Mouse (Mus musculus) heart, adult 8-10 months (tissue): ENCODE data around the gene Lig4. TPM values are rescaled to one million over a fixed set of nuclear protein-coding genes. Genes with fewer than 3 reads are reported as not detected.

ENCODE experiments used
- DNase-seq: peaks from one replicate; pipeline ENCODE4 v3.0.0; 2022; ENCODE audit warnings: low spot score
- total RNA-seq, 4 experiments: library from RNA; stranded (reverse); gene quantifications; 2 replicates each; pipeline ENCODE4 v1.2.4; 2022

Lig4 gene
- 1 to 10 TPM; 4.6 to 6.3 (median 5.9) TPM for total RNA-seq

DNA sequence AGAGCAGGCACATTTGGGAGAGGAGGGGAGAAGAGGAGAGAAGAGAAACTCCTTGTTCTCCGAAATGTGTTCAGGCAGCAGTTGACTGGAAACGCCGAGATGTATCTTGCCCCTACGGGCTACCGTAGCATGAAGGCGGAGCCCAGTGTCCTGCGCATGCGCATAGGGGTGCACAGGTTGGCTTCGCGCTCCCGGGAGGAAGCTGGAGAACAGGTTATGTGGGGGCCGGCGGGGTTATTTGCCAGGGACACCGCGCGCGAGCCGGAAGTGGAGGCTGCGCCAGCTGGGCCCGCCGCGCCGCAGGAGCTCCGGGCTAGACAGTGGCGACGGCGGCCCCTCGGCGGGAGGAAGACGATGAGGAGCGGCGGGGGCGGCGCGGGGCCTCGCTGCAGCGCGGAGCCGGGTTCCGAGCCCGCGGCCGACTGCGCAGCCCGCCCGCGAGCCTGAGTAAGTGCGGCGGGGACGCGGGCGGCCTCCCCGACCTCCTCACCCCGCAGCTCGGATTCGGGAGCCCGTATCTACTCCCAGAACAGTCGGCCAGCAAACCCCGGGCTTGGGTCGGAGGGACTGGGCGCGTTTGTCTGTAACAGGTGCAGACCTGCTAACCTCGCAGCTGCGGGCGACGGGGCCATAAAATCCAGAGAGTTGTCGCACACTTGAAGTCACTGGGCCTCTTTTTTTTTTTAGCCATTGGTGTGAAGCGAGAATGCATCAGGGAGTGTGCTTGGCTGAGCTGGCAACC, at the start of gene Lig4, which contains the start of gene Abhd13:
Lig4 (minus strand) TSS at position 114 of the 742 bp plus-strand sequence.
Abhd13 (plus strand) TSS at position 135 of the 742 bp plus-strand sequence.
- DNase-seq = peak; percentile 100

DNA sequence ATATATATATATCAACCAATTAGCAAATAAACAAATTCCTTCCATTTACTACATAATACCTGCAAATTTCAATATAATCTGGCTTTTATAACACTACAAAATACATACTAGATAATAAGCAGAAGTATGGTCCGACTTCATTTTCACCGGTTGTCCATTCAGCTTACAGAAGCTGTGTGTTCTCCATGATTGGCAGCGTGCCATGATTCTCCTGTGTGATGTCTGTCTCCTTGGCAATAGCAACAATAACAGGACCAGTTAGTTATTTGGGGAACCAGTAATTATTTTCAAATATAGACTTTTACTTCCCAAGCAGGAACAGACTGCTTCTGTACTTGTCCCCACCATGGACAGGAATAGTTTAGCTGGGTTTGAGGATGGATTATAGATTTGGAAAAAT, 39.7 kb upstream of the Lig4 start:
- DNase-seq = peak; percentile 9

DNA sequence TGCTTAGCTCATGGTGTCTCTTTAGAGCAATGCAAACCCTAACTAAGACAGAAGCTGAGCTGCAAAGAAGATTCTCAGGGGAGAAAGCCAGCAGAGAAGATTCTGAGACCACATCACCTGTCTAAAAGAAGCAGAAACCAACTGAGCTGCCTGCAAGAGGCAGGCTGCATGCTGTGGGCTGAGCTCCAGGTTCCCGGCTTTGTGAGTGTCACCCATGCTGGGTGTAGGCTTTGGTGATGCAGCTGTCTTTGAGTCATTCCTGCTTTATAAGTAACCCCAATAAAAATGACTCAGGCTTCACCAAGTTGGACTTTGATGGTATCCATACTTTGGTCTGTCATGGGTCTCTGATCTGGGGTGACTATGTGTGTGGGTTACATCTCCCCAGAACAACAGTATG, 38.8 kb upstream of the Lig4 start:
- DNase-seq = no peak

DNA sequence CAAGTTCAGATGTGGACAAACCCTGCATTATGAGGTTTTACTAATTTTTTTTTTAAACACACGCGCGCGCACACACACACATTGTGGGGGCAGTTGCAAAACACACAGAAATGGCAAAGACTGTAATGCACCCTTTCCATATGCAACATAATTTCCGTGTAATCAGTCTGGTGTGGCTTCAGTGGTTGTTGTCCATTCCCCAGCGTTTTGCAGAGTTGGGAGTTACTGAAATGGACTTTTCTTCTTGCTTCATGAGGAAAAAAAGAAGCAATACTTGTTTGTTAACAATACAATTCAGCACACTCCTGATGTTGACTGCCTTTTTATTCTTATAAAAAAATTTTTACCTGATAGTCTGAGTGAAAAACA, 30.2 kb upstream of the Lig4 start:
- no peak for DNase-seq

DNA sequence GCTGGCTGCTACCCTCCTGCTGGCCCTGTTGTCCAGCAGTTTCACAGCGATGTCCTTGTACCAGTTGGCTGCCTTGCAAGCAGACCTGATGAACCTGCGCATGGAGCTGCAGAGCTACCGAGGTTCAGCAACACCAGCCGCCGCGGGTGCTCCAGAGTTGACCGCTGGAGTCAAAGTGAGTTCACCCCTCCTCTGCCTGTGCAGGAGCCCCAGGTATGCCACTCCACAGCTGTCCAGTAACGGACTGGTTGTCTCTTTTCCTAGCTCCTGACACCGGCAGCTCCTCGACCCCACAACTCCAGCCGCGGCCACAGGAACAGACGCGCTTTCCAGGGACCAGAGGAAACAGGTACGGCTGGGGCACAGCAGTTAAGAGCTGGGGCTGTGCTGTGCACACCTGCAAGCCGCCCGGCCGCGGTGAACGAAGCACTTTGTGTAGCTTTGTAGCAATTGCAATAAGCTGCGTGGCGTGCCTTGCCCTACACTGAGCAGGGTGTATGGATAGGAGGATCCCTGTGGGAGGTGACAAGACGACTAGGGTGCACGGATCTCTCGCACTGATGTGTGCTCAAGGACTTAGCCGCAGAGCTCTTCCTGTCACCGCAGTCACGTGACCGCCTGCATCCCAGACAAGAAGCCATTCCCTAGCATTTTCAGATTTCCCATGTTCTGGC, 29.6 kb upstream of the Lig4 start:
- DNase-seq = no peak

DNA sequence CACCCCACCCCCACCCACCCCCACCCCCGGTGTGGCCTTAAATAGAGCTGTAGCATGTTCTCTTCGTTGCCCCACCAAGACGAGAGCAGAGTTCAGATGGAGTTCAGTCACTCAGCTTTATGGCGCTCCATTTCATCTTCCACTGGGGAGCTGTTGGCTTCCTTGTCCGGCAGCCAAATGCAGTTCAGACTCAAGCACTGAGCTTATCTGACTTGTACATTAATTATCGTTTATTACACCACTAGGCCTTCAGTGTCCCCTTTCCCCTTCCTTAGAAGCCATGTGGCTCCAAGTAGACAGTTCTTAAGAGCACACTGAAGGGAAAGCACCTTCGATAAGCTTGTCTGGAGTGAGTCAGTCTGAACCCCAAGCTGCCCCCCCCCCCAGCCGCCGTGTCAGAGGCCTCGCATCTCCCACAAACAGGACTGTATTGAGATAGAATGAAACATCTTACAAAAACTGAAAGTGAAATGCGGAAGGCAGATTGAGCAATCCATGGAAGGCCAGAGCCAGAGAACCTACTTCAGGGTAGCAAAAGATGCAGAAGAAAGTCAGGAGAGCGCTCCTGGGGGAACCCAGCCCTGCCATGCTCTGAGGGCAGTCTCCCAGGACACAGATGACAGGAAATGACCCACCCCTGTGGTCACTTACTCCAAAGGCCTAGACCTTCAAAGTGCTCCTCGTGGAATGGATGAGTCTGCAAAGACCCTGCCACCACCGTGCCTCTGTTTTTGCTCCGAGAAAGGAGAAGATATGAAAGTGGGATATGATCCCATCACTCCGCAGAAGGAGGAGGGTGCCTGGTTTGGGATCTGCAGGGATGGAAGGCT, 28.9 kb upstream of the Lig4 start, which contains the start of gene Tnfsf13b:
Tnfsf13b (plus strand) TSS at position 312 of the 830 bp plus-strand sequence.
- DNase-seq = peak; percentile 24

DNA sequence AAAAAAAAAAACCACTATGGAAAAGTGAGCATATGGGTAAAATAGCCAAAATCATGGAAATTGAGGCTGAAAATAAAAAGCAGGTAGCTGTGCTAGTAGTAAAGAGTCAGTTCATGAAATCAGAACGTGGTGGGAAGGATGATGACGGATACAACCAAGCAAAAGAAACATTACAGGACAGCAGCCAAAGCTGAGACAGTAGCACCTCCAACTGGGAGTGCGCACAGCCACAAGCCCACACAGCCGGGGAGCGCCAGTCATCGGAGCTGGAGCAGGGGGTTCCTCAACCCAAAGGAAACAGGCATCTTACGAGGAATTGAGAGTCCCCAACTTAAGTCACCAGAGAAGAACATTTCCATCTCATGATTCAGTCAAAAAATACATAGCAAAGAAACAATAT, 26.6 kb upstream of the Lig4 start:
- no peak for DNase-seq

DNA sequence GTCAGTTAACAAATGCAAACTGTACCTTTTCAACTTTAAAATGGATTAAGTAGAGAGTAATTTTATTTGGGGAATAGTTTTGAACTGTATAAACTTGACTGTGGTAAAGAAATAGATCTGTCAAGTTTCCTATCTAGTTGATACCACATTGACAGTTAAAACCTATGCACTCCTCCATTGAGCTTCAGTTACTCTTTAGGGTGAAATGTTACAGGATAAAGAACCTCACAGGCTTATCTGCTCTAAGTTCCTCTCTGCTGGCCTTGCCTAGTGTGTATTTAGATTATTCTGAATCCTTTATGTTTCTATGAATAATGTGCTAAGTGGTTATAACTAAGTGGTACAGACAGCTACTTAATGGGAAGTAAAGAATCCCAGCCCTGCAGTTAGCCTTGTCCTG, 2.7 kb upstream of the Lig4 start:
- DNase-seq = no peak

DNA sequence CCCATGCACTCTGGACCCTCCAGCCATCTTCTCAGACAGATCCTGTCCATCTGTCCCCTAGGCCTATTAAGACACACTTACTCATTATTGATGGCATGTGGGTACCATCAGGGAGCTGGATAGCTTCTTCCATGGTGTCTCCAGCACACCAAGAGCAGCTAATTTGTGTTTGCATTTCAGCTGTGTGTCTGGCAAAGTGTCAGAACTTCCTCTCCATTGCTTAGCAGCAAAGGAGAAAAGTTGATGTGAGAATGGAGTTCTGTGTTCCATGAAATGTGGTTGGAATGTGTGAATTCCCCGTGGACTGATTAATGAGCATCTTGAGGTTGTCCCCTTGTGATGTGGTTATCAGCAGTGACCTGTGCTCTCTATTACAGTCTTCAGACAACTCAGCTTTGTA, 2.3 kb upstream of the Lig4 start:
- DNase-seq = no peak

DNA sequence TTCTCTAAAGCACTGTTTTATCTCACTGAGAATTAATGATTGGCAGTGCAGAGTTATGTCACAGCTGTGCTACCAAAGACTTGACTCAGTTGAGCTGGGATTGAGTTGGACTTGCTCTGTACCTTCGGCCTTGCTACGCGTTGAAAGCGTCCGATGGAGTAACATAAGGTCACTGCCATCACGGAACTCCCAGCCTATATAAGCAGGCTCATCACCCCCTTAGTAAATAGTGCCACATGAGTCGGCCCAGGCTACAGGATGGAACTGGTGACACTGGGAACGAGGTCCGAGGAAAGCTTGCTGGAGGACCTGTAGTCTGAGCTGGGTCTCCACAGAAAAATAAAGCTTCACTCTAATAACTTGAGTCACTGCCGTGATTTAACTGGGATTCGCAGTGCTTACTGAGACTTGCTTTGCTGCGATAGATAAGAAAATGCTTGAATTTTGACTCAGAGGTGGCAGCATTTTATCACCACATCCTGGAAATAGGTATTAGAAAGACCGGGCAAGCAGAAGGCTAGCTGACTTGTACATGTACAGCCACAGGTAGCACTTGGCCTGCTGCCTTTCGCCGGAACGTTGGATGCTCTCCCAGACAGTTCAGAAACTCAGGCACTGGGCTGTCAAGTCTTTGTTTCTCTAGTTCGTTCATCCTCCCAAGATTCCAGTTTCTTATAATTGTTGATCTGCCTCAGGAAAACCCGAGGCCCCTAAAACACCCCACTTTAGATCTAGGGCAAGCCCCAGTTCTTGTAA, 1.2 kb upstream of the Lig4 start:
- DNase-seq = no peak

DNA sequence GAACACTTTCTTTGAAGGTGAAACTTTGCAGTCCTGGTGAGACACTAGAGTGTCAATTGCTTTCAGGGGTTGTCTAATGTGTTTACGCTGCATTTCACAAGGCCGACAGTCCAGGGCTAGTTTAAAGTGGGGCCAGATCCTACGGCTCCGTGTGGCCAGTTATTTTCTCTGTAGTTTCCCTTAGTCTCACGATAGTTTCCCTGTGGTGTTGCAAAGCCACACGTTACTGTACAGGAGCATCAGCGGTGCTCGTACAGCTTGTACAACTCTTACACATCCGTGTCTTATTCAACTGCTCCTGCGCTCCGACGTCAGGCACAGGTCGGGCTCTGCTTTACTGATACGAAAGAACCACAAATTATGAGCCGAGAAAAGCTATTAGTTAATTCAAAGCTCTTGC, 470 bp downstream of the Lig4 start:
- no peak for DNase-seq

DNA sequence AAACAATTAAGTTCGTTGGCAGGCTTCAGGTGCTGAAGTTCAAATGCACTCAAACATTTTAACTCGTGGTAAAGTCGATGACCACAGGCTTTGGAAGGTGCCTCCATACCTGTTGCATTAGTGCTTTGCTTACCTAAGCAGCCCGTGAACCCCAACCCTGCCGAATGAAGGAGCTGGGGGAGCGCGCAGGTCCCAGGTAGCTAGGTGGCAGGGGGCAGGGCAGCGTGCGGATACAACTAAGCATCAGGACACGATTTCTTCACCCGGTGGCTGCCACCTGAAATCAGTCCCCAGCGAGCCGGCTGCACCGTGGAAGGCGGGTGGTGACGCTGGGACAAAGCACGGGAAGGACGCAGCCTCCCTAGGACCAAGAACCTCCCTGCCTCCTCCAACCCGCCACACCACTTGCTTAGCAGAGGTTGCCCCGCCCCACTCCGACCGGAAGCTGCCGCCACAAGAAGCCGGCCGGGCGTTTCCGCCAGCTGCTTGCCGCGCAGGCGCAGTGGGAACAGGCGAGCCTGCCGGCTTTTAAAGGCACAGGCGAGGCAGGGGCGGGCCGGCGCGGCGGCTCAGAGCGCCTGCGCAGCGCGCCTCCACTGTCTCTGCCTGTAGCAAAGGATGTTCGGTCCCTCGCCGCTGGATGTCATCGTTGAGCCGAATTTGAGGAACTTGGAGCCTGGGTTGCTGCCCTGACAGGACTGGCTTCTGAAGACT, 1.4 kb downstream of the Lig4 start:
- DNase-seq = peak; percentile 98

DNA sequence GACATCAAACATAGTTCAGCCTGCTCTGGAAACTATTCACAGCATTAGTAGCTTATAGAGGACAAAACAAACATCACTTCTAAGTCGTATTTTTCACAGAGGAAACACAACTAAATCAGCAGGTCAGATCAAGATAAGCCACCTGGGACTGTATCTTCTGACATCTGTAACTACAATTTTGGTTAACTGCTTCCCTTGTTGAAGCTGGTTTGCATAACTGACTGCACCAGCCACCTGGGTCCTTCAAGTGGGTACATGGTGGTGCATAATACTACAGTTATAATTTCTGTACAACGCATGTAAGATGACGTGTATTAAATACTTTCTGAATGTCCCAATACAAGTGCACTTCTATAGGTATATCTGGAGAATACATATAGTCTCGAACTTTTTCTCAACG, 2.2 kb downstream of the Lig4 start:
- DNase-seq = no peak

DNA sequence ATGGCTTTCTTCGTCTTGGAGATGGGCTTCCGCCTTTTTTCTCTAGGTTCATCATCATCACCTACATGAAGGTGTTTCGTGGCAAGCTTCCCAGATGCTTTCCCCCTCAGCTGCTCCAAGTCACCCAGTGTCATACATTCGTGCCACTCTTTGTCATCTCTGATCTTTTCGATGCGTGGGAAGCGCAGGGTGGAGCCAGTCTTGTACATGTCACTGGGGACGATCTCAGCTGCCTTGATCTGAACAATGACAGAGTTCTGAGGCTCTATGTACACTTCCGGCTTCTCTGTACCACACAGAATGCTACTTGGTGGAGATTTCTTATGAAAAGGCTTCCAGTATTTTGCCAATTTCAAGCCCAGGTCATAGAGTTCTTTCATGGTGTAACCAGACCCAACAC, 5.6 kb downstream of the Lig4 start:
- no peak for DNase-seq

DNA sequence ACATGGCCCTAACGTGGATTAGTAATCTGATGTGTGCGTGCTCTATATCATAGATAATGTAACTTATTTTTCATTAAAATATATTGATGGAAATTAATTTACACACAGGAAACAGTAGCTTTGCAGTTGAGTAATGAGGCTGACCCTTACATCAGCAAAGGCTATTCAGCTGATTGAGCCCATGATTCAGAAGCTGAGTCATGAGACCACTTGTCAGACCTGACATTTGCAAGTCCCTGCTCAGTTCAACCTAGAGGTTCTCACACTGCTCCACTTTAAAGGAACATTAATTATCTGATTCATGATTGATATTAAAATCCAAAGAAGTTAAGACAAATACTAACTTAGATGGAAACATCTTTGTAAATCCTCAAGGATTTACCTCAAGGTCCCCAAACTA, 17.6 kb downstream of the Lig4 start:
- DNase-seq = no peak

DNA sequence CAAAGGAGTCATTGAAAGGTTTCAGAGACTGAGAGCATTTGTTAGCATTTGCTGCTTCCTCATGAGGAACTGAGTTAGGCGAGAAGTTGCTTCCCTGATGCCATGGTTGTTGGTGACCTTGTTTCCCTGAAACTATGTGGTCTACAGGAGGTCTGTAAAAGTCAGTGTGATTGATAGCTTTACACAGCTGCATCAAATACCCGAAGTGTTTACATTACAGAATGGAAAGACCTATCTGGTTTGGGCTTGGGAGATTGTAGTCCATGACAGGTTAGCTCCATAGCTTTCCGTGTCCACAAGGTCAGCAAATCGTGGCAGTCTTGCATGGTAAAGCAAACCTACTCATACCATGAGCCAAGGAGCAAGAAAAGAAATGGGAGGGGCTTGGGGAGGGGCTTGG, 19.1 kb downstream of the Lig4 start:
- DNase-seq = no peak

DNA sequence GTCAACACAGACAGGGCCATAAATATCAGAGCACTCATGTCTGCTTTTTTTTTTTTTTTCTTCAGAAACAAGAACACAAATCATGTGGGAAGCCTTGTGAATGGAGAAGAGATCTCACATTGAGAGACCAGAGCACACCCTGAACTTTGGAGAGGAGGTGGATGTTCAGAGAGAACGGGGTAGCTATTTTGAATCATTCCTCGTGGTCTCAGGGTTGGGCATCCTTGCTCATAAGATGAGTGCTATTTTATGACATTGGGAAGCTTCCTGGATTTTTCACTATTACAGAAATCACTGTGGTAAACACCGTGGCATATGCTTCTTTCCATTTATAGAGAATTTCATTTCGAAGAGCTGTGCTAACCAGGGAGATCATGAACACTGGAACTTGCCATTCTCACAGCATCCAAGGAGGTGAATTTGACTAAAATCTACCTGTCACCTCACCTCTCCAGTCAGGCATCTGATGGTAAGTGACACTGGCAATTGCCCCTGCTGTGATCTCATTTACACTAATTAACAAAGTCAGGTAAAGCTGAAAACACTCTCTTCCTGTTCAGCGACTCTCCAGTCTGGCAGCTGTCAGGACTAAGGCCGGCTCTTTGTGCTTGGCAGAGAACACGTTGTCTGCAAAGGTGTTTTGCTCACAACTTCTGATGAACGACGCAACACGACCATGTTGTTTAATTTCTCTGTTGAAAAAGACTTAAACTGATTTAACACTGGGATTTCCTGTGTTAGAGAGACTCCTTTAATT, 28.2 kb downstream of the Lig4 start:
- DNase-seq = no peak

DNA sequence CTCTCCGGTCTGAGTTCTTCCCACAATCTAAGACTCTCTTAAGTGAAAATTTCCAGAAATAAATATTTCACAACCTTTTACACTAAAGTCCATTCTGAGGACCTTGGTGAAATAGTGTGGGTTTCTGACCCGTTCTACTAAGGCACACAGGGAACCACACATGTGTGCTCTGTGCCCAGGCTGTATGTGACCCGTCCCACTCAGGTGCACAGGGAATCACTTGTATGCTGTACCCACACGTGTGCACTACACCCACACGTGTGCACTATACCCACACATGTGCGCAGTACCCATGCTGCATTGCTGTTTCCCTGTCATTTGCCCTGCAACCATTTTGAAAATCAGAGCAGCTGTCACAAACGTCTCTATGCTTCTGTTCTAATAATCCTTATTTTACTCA, 41.9 kb downstream of the Lig4 start:
- no peak for DNase-seq

DNA sequence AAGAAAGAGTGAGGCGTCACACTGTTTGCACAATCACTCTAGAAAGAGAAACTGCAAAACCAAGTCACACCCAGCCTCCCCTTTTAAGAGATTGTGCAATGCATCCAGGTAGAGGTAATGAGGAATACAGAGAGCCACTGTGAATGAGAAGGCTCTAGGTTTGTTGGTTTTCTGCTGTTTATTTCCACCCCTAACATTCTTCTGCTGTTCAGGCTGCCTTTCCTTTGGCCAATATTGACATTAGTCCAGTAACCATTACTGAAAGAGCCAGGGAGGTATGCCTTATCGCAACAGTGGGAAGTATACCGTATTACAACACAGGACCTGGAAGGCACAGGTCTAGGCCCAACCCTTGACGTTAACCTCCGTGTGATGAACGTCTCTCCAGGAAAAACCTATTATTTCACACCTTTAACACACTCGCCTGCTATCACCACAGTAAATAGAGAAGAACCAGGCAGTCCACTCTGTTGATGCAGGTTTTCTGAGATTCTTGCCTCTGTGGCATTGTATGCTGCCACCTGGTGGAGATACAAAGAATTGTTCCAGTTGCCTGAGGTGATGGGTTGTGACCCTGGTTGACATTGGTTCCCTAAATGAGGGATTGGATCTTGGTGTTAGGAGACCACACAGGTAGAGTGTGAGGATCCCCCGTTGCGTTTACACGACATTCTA, 42.5 kb downstream of the Lig4 start:
- peak; percentile 1 for DNase-seq

DNA sequence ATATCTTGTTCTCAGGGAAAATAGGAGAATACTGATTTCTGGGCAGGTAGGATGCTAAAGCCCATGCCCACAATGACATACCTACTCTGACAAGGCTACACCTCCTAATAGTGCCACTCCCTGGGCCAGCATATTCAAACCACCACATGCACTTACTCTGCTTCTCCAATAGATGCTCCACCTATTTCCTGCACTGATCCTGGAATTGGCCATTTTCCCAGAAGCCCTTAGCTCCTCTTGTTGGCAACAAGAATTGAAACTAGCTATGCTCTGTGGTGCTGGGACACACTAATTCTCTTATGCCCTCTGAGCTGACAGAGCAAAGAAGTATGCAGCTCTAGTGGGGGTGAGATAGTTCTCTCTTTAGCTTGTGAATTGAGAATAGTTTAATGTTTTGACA, 44.8 kb downstream of the Lig4 start:
- DNase-seq = no peak
